Mouse (Mus musculus): ENCODE measurements around the gene 4930447C04Rik.

DNA sequence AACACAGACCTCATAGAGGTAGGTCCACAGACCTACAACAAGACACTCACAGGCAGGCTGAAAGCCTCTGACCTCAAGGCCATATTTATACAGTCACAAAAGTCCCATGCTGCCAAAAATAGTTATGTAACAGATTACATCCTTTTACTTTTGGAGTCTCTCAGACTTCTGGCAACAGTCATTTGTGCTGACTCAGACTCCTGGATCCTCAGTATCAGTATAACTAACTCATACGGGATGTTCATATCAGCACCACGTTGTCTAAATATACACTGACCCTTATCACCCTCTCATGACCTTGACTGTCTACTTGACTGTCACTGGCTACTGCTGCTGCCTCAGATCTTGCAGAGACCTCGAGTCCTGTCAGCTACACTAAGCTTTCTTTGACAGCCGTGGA is 14.3 kb upstream of the 4930447C04Rik start:
- TF ChIP-seq CTCF (IDR thresholded peaks at IDR 0.05; ENCODE audit: low read depth, low read length) = no peak
- TF ChIP-seq POLR2A (IDR thresholded peaks at IDR 0.05; ENCODE audit: extremely low read depth, insufficient read depth, low read length) = no peak

Data from liver, adult 2 months (tissue).